Mouse (Mus musculus): ENCODE measurements around the gene C130026I21Rik. TPM values are rescaled to one million over a fixed set of nuclear protein-coding genes. Genes with fewer than 3 reads are reported as not detected.
A peak's percentile ranks its signal among the peaks of the same experiment; 100 is the strongest.
"Not testable (repeated sequence)": the region's sequence is repeated elsewhere in the genome, so short reads cannot be mapped to it uniquely, and the experiment has no call there.

The C130026I21Rik gene
- total RNA-seq, 1 experiment from 2014 or later = 1.1 TPM

DNA sequence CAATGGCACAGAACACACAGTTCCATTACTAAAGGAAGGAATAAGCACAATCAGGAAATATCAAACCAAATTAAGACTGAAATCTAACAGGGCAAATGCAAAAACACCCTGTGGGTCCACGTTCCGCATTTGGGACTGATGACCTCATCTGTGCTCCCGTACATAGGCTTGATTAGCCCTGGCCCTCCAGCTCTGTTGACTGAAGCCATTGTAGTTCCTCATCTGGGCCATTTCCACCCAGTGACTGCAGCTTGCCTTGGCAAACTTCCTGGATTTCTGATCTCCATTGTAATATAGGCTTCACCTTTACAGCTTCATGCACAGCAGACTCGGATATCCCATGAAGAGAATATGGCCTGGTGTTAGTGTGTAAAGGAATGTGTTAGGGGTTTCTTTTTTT lies 148.5 kb downstream of the C130026I21Rik start:
- not testable (repeated sequence) for DNase-seq

DNA sequence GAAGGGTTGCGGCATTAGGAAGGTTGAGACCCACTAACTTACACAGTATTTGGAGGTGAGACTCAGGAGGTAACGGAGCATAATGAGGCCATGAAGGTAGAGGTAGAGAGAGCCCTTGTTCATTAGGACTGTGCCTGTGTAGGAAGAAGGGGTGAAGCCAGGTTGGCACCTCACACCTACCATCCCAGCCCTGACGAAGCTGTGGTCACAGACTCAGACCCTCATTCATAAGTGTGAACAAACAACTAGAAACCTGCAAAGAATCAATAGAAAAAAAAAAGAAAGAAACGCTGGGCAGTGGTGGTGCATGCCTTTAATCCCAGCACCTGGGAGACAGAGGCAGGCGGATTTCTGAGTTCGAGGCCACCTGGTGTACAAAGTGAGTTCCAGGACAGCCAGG lies 152.0 kb downstream of the C130026I21Rik start:
- DNase-seq = not testable (repeated sequence)

DNA sequence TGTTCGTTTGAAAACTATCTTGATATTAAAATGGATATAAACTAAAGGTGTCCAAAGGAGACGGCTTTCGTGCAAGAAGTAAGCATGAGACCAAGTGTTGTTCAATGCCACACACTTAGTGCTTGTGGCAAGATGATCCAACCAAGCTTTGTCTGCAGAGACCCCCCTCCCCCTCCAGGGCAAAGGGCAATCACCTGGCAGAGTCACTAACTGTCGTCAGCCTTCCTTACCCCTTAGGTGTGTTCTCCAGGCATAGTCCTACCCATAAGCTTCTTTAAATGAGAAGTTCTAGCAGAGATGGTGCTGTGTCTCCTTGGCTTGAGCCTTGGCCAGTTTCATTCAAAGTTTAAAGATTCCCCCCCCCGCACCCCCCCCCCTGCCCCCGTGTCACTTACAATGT lies 152.8 kb downstream of the C130026I21Rik start:
- not testable (repeated sequence) for DNase-seq

DNA sequence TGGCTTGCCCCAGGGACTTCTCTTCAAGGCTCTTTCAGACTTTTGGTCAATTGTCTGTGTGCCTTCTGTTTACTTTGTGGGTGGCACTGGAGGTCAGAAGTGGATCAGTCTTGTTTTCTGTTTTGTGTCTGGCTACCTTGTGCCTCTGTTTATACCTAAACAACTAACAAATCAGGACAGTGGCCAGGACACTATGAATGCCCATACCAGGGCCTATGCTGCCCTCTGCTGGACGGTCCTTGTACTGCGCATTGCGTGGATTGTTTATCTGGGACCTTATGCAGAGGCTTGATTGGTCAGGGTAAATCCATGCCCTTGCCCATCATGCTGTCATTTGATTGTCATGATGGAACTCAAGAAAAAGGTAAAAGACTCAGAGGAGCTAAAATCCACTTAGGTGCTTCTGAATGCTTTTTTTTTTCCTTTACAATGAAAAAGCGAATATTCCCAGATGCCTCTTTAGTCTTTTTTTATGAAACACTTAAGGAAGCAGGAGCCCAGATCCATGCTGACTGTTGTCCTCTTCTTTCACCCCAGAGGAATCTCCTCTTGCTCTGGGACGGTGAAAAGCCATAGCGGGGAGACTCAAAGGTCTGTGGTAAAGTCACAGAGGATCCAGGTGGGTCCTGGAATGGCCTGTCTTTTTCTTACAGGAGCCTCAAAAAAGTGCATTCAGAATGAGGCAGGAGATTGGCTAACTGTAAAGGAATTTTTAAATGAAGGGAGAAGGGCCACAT lies 155.5 kb downstream of the C130026I21Rik start:
- peak; percentile 38 for DNase-seq

DNA sequence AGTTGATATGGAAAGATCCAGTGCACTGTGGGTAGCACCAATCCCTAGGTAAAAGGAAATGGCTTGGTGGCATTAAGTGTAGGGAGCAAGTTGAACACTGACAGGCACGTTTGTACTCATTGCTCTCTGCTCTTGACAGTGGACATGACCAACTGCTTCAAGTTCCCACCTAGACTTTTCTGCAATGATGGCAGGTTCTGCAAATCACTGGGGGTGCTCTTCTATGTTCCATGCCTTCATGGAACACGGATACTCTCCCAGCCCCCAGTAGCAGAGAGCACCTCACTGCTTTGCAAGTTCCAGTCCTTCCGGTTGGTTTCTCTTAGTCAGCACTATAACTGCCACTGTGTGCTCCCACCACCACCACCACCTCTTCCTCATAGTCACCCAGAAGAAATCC lies 156.3 kb downstream of the C130026I21Rik start:
- DNase-seq = not testable (repeated sequence)

DNA sequence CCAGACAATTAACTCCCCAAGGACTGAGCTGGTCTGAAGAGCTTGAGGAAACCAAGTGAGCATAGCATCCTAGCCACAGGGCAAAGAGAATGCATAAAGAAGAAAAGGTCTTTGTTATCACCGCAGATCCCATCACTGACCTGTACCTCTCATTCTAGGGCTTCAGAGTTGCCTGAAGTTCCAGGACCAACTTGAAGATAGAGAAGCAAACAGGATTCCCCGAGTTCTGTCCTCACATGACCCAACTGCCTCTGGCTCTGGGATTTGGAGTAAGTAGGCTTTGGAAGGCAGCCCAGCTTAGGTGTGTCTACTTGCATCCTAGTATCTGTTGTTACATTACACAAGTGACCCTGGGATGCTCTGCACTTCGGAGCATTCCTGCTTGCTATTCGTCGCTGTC lies 157.5 kb downstream of the C130026I21Rik start:
- not testable (repeated sequence) for DNase-seq

DNA sequence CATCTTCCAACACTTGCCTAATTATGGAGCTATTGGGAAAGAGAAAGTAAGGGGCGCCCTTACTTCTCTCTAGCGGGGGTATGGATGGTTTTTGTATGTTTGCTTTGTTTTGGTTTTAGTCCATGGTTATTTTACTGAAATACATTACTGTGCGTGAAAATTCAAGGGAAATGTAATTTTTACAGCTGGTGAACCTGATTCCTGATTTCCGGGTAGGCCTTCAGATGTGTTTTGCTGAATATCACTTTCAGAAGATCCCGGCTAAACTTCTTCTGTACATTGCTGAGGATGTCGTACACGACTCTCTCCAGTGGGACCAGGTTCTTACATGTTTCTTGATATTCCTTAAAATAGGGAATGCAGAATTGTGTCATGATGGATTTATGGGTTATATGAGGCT lies 158.1 kb downstream of the C130026I21Rik start:
- not testable (repeated sequence) for DNase-seq

DNA sequence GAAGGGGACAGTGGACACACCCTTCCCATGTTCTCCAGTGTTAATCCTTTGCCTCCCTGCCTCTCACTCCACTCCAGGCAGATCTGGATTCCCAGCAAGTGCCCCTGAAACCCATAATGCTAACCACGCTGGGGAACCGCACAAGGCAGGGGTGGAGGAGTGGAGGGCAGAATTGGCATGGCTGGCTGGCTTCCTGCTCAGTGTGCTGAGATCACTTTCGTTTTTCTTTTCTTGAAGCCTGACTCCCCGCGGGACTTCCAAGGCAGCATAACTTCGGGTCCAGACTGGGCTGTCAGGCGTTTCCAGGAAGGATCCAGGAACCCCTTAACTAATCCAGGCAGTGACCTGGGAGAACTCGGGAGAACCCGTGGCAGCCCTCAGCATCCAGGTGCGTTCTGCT lies 158.8 kb downstream of the C130026I21Rik start:
- not testable (repeated sequence) for DNase-seq

DNA sequence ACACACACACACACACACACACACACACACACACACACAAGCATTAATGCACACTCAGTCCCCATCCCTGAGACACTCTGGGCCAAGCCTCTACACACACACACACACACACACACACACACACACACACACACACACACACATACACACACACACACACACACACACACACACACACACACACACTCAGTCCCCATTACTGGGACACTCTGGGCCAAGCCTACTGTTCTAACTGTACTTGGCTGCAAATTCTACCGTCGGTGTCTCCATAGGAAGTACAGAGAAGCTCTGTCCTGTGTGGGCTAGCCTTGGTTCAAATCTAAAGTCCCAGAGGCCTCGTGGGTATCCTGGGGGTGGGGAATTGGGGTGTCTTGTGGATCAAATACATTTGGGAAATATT lies 159.5 kb downstream of the C130026I21Rik start:
- not testable (repeated sequence) for DNase-seq

DNA sequence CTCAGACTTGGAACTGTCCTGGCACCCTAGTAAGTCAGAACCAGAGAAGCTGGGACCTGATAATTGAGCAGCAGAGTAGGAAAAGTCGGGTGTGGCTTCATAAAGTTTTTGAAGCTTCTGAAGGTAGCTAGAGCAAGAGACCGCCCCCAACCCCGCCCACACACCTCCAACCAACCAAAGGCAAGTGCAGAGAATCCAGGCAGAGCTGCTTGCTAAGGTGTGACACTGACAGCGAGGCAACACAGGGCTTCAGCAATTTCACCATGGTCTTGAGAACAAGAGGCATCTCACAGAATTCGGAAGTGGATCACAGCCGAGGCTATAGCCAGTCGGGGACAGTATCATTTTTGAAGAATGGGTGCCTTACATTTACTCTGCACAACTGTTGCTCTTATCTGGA lies 160.6 kb downstream of the C130026I21Rik start, which contains the start of gene A530032D15Rik:
Gene A530032D15Rik (minus strand): TSS at position 101 of the 400 bp plus-strand sequence.
- not testable (repeated sequence) for DNase-seq

DNA sequence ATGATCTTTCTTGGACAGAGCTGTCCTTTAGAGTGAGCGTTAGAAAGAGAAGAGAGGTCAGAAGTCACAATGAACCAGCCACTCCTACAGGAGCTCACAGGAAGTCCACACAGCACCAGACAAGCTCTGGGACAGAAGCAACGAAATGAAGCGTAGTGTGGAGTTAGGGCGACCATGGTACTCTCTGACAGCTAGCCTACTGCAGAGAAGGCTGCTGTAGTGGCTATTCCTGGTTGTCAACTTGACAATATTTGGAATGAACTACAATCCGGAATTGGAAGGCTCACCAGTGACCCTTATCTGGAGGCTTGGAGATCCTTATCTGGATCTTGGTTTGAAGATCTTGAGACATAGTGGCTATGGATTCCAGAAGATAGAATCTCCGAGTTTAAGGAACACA lies 164.4 kb downstream of the C130026I21Rik start:
- not testable (repeated sequence) for DNase-seq

DNA sequence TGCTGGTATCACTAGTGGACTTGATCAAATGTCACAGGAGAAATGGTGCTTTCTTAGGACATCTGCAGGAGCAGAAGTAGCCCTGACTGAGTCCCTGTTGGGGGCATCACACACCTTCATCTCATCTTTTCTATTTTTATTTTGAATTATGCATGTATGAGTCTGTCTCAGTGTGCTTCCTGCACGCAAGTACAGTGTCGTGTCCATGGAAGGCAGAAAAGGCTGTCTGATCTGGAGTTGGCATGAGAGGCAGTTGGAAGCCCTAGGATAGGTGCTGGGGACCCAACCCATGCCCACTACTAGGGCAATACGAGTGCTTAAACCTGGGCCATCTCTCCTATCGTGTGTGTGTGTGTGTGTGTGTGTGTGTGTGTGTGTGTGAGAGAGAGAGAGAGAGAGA lies 165.0 kb downstream of the C130026I21Rik start:
- DNase-seq = not testable (repeated sequence)

DNA sequence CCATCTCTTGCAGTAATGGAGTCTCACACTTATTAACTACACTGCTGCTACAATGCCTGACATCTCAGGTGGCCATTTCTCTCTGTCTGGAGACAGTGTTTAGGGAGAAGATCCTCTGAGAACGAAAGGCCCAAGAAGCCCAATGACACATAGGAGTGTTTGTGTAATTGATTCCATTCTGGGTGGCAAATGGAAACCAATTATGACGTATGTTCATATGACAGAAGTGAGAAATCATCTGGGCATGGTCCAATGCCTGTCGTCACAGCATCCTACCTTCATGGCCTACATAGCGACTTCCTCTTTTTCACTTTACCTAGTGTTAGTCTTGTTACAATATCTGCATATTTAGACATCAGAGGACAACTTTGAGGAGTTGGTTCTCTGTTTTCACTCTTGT lies 168.6 kb downstream of the C130026I21Rik start:
- not testable (repeated sequence) for DNase-seq

DNA sequence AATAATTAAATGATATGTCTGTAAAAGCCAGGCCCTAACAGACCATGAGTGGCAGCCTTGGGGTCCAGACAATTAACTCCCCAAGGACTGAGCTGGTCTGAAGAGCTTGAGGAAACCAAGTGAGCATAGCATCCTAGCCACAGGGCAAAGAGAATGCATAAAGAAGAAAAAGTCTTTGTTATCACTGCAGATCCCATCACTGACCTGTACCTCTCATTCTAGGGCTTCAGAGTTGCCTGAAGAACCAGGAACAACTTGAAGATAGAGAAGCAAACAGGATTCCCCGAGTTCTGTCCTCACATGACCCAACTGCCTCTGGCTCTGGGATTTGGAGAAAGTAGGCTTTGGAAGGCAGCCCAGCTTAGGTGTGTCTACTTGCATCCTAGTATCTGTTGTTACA lies 170.5 kb downstream of the C130026I21Rik start, which contains the start of gene Gm10553:
Gene Gm10553 (plus strand): TSS at position 301 of the 400 bp plus-strand sequence.
- DNase-seq = not testable (repeated sequence)

DNA sequence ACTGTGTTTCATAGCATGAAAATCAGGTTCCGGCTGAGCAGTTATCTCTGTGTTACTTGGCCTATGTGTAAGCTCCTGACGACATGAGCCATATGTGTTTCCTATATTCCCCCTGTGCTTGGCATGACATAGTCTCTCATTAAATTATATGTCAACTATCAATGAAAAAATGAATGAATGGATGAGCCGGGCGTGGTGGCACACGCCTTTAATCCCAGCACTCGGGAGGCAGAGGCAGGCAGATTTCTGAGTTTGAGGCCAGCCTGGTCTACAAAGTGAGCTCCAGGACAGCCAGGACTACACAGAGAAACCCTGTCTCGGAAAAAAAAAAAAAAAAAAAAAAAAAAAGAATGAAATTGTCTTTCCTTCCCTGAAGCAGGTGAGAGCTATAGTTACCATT lies 171.3 kb downstream of the C130026I21Rik start:
- not testable (repeated sequence) for DNase-seq

DNA sequence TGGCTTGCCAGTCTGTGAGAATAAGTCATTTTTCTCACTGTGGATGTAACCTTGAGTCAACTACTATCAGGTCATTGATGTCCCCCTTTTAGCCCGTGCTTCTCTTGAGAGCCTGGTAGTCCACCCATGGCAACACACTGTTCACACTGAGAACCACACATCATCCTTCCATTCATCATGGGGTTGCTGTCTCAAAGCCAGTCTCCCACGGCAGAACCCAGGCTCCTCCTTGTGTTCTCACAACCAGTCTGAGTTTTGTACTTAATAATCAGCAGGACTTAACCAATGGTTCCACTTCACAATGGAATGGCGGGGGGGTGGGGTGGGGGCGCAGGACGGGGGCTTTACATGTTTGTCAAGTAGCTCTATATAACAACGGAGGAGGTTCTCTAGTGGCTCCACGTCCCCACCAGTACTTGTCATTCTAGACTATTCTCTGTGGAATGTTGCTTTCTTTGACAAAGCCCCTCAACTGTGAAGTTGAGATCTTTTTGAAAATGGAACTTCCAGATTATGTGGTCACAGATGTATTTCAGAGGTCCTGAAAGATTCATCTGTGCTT lies 177.3 kb downstream of the C130026I21Rik start:
- not testable (repeated sequence) for DNase-seq

DNA sequence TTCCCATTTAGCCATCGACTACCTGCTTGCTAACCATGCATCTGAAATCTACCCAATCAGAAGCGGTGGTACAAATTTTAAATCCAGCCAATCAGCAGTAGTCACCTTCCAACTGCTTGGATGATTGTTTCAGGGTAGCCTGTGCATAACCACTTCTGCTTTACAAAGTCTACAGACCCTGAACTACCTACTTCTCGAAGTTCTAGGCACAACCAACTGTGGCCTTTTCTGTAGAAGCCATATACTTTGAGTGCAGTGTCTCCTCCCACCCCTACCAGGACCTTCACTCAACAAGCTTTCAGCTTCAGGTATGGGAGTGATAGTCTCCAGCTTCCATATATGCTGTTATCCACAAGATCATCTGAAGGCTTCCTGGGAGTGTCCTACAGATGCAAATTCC lies 178.2 kb downstream of the C130026I21Rik start:
- DNase-seq = not testable (repeated sequence)

DNA sequence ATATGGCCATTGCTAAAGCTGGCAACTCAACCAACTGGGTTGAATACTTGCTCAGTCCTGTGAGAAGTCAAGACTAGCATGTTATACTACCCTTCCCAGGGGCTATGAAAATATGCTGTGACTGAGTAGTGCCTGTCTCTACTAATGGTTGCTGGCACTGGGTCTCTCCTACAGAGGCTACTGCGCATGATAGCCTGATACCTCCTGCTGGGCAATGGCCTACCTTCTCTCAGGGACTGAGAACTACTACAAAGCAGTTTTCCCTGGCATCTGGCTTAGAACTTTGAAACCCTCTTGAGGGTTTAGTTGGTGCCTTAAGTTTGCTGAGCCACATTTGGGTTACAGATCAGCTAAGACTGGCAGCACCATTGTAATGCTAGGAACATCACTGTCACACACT lies 184.2 kb downstream of the C130026I21Rik start:
- DNase-seq = not testable (repeated sequence)

DNA sequence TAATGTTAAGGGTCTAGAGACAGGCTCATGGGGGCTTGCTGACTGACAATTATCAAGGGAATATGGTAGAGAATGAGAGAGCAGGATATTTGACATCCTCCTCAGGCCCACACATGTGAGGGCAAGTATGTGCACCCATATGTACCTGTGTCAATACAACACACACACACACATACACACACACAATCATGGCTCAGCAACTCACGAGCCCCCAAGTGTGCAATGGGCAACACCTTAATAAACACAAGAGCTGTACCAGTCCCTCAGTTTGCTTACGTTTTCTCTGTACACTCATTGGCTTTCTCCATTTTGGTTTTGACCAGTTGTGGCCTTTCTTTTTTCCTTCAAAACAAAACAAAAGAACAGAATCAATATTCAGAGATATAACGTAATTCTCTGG lies 185.6 kb downstream of the C130026I21Rik start:
- not testable (repeated sequence) for DNase-seq

DNA sequence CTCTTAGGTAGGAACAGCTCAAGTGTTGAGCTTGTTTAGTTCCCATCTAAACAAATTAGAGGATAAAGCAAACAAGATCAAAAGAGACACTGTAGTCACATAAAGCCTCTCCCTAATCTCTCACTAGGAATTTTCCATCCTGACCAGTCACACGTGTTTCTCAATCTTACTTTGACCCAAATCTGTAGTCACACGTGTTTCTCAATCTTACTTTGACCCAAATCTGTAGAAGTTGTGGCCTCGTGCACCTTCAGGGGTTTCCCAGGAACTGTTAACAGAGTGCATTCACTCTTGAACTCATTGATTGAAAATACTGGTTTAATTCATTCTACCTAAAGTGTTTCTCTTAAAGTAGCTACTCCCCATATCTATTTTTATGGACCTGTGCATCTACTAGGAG lies 197.3 kb downstream of the C130026I21Rik start:
- DNase-seq = not testable (repeated sequence)

DNA sequence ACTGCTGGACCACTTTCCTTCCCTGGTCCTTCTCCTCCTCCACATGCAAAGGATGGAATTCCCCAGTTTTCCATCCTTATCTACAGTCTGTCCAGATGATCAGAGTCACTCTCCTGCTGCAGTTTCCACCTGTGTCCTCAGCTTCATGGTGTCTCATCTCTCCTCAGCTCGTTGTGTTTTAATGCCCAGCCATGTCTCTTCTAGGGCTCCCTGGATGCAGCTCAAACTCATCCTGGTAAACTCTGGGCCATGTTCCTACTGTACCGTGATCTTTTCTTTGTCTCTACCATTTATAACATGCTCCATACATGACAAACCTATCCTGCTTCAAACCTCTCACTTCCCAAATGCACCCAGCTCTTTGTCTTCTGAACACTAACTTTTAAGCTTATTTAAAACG lies 198.7 kb downstream of the C130026I21Rik start:
- DNase-seq = not testable (repeated sequence)

DNA sequence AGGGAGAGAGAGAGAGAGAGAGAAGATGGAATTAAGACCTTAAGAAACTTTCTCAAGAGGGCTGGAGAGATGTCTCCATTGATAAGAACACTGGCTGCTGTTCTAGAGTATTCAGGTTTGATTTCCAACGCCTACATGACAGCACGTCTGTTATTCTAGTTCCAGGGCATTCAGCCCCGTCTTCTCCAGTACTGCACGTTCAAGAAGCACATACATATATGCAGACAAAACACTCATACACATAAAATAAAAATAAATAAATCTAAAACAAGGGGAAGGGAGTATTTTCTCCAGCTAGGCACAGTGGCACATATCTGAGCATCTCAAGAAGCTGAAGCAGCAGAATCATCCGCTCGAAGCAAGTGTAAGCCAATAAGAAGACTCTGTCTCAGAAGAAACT lies 234.6 kb downstream of the C130026I21Rik start:
- not testable (repeated sequence) for DNase-seq

DNA sequence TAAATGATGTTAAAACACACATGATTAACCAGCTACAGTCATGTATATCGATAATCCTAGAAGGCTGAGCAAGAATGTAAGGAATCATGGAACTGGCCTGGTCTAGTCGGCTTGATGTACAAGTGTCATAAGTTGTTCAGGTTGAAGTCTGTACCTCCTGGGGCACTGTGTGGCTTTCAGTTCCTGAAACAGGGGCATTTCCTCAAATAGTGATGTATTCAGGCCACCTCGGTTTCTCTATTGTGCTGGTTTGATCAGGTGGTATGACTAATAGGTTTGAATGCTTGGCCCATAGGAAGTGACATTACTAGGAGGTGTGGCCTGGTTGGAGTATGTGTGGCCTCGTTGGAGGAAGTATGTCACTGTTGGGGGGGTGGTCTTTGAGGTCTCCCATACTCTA lies 236.0 kb downstream of the C130026I21Rik start:
- not testable (repeated sequence) for DNase-seq

DNA sequence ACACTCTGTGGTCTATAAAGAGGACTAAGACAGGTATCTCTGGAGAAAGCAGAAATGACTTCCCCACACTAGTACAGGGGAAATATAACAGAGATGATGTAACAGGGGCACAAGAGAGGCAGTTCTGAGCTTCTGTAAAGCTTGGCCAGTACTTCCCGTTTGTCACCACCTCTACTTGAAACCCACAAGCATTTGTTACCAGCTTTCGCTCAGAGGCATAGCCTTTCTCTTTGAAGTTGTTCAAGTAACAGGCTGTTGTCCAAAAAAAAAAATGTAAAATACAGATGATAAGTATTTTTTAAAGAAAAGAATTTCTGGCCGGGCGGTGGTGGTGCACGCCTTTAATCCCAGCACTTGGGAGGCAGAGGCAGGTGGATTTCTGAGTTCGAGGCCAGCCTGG lies 236.8 kb downstream of the C130026I21Rik start:
- DNase-seq = not testable (repeated sequence)
